Mouse (Mus musculus): ENCODE data around the gene Dnmt3c. TPM values are rescaled to one million over a fixed set of nuclear protein-coding genes. Genes with fewer than 3 reads are reported as not detected.
"Not testable (repeated sequence)": the region's sequence is repeated elsewhere in the genome, so short reads cannot be mapped to it uniquely, and the experiment has no call there.

Dnmt3c gene
- polyA plus RNA-seq (2015; fragmentation: Nextera tagmentation; extraction: Ambion mirVana): 0.06 and 0.07 TPM in 2 replicates

GRCm38 (mm10) chr2:153696352-153696751, at the start of gene Dnmt3c:
TSS of gene Dnmt3c (plus strand) at chr2:153696652.
- Histone ChIP-seq H3K4me3 (no peak within 1 kb of the TSS), H3K4me2 (no peak within 1 kb of the TSS), H3K9me3 (no peaks in the 10 kb centered on the region), H3K27me3 (no peaks in the 10 kb centered on the region), H3K9ac (no peak within 1 kb of the TSS), H3K27ac (no peak within 1 kb of the TSS), H3K36me3 (no peaks in the 10 kb centered on the region), H3K4me1 (no peaks in the 10 kb centered on the region)
- ATAC-seq (ENCODE audit: insufficient number of reproducible peaks, low FRiP score, low TSS enrichment, low read depth): no peak

- H3K9ac ChIP-seq: peak overlapping the region; percentile 66
- peak overlapping the region; percentile 80 for H3K4me2 ChIP-seq
- 0 out of 2 replicates have a peak overlapping the region, but pooled peaks have one; percentile 47 for H3K27ac ChIP-seq
- H3K27me3 ChIP-seq: no peaks in the 10 kb centered on the region
- ATAC-seq (ENCODE audit: insufficient number of reproducible peaks, low FRiP score, low TSS enrichment, low read depth): 0 out of 2 replicates have a peak, but pooled peaks have one; percentile 4
- H3K4me1 ChIP-seq: peaks cover 14% of the 10 kb centered on the region
- no peaks in the 10 kb centered on the region for H3K9me3 ChIP-seq
- WGBS: 22% methylated on average over 14 of the region's 14 CpGs
- peak overlapping the region; percentile 77 for H3K4me3 ChIP-seq
- no peaks in the 10 kb centered on the region for H3K36me3 ChIP-seq
Observed at GRCm38 (mm10) chr2:153648773-153649297, 47.6 kb upstream of the Dnmt3c start.

- H3K27ac ChIP-seq: peak within 1 kb of the TSS; percentile 47; the same call in 1 of the 2 replicates
- peaks cover 14% of the 10 kb centered on the region for H3K4me1 ChIP-seq
- ATAC-seq (ENCODE audit: insufficient number of reproducible peaks, low FRiP score, low TSS enrichment, low read depth): peak; percentile 77
- H3K27me3 ChIP-seq: no peaks in the 10 kb centered on the region
- H3K9ac ChIP-seq: peak within 1 kb of the TSS; percentile 66
- WGBS: under 1% methylated on average over 80 of the region's 93 CpGs
- H3K4me3 ChIP-seq: peak within 1 kb of the TSS; percentile 77
- no peaks in the 10 kb centered on the region for H3K9me3 ChIP-seq
- peak within 1 kb of the TSS; percentile 80 for H3K4me2 ChIP-seq
- no peaks in the 10 kb centered on the region for H3K36me3 ChIP-seq
Observed at GRCm38 (mm10) chr2:153649298-153650013, 47.0 kb upstream of the Dnmt3c start, which contains the start of gene Dnmt3b. TSS of gene Dnmt3b (plus strand) at chr2:153649450.

GRCm38 (mm10) chr2:153650014-153650687, 46.3 kb upstream of the Dnmt3c start:
- H3K4me3 ChIP-seq: peak overlapping the region; percentile 77
- 4% methylated on average over 28 of the region's 28 CpGs for WGBS
- H3K27me3 ChIP-seq: no peaks in the 10 kb centered on the region
- H3K9me3 ChIP-seq: no peaks in the 10 kb centered on the region
- ATAC-seq (ENCODE audit: insufficient number of reproducible peaks, low FRiP score, low TSS enrichment, low read depth): peak; percentile 17; the same call in 1 of the 2 replicates
- no peak overlapping the region for H3K27ac ChIP-seq
- H3K4me2 ChIP-seq: peak overlapping the region; percentile 80
- H3K4me1 ChIP-seq: peaks cover 14% of the 10 kb centered on the region
- peak overlapping the region; percentile 66 for H3K9ac ChIP-seq
- H3K36me3 ChIP-seq: no peaks in the 10 kb centered on the region

- Histone ChIP-seq H3K36me3 (no peaks in the 10 kb centered on the region), H3K4me3 (no peak overlapping the region), H3K27me3 (no peaks in the 10 kb centered on the region), H3K9ac (no peak overlapping the region), H3K9me3 (no peaks in the 10 kb centered on the region), H3K27ac (no peak overlapping the region), H3K4me1 (peaks cover 14% of the 10 kb centered on the region), H3K4me2 (no peak overlapping the region)
- WGBS: 41% methylated on average over 3 of the region's 3 CpGs
- no peak for ATAC-seq (ENCODE audit: insufficient number of reproducible peaks, low FRiP score, low TSS enrichment, low read depth)
Observed at GRCm38 (mm10) chr2:153651681-153652080, 44.8 kb upstream of the Dnmt3c start.

- not testable (repeated sequence) for H3K4me1 ChIP-seq; ATAC-seq (ENCODE audit: insufficient number of reproducible peaks, low FRiP score, low TSS enrichment, low read depth)
- 81% methylated on average over 8 of the region's 8 CpGs for WGBS
Observed at GRCm38 (mm10) chr2:153657659-153658058, 38.8 kb upstream of the Dnmt3c start.

GRCm38 (mm10) chr2:153660616-153661015, 35.8 kb upstream of the Dnmt3c start:
- peaks cover 18% of the 10 kb centered on the region for H3K36me3 ChIP-seq
- no peak overlapping the region for H3K9ac ChIP-seq
- no peaks in the 10 kb centered on the region for H3K9me3 ChIP-seq
- no peak overlapping the region for H3K27ac ChIP-seq
- H3K4me3 ChIP-seq: no peak overlapping the region
- ATAC-seq (ENCODE audit: insufficient number of reproducible peaks, low FRiP score, low TSS enrichment, low read depth): no peak
- no peaks in the 10 kb centered on the region for H3K4me1 ChIP-seq
- no peaks in the 10 kb centered on the region for H3K27me3 ChIP-seq
- H3K4me2 ChIP-seq: no peak overlapping the region
- WGBS: 37% methylated on average over 3 of the region's 3 CpGs

More at GRCm38 (mm10) chr2:153657659-153658058, 38.8 kb upstream of the Dnmt3c start:
- not testable (repeated sequence) for H3K27me3 ChIP-seq, H3K4me3 ChIP-seq, H3K4me2 ChIP-seq, H3K9ac ChIP-seq, H3K27ac ChIP-seq, H3K9me3 ChIP-seq
- H3K36me3 ChIP-seq: peaks cover 13% of the 10 kb centered on the region; the same call in 1 of the 2 replicates

GRCm38 (mm10) chr2:153665401-153665800, 31.1 kb upstream of the Dnmt3c start:
- no peak for ATAC-seq (ENCODE audit: insufficient number of reproducible peaks, low FRiP score, low TSS enrichment, low read depth)
- Histone ChIP-seq H3K9ac (no peak overlapping the region), H3K27me3 (no peaks in the 10 kb centered on the region), H3K27ac (no peak overlapping the region), H3K36me3 (peaks cover 30% of the 10 kb centered on the region), H3K4me2 (no peak overlapping the region), H3K9me3 (no peaks in the 10 kb centered on the region), H3K4me3 (no peak overlapping the region), H3K4me1 (no peaks in the 10 kb centered on the region)
- WGBS: 86% methylated on average over 7 of the region's 7 CpGs

- Histone ChIP-seq H3K36me3 (peaks cover 24% of the 10 kb centered on the region), H3K9ac (no peak overlapping the region), H3K4me3 (no peak overlapping the region), H3K4me1 (no peaks in the 10 kb centered on the region), H3K9me3 (no peaks in the 10 kb centered on the region), H3K27me3 (no peaks in the 10 kb centered on the region), H3K27ac (no peak overlapping the region), H3K4me2 (no peak overlapping the region)
- no peak for ATAC-seq (ENCODE audit: insufficient number of reproducible peaks, low FRiP score, low TSS enrichment, low read depth)
- WGBS: 69% methylated on average over 7 of the region's 7 CpGs
Observed at GRCm38 (mm10) chr2:153668754-153669376, 27.6 kb upstream of the Dnmt3c start.

GRCm38 (mm10) chr2:153670111-153670510, 26.3 kb upstream of the Dnmt3c start:
- peaks cover 24% of the 10 kb centered on the region for H3K36me3 ChIP-seq
- no peaks in the 10 kb centered on the region for H3K4me1 ChIP-seq
- no peak overlapping the region for H3K9ac ChIP-seq
- no peak overlapping the region for H3K4me3 ChIP-seq
- no peaks in the 10 kb centered on the region for H3K27me3 ChIP-seq
- ATAC-seq (ENCODE audit: insufficient number of reproducible peaks, low FRiP score, low TSS enrichment, low read depth): no peak
- no peak overlapping the region for H3K4me2 ChIP-seq
- H3K9me3 ChIP-seq: no peaks in the 10 kb centered on the region
- 65% methylated on average over 5 of the region's 5 CpGs for WGBS
- no peak overlapping the region for H3K27ac ChIP-seq

- Histone ChIP-seq H3K27me3 (no peaks in the 10 kb centered on the region), H3K9me3 (no peaks in the 10 kb centered on the region), H3K36me3 (peaks cover 23% of the 10 kb centered on the region), H3K4me3 (no peak overlapping the region), H3K27ac (no peak overlapping the region), H3K9ac (no peak overlapping the region), H3K4me1 (no peaks in the 10 kb centered on the region), H3K4me2 (no peak overlapping the region)
- WGBS: 93% methylated on average over 2 of the region's 2 CpGs
- no peak for ATAC-seq (ENCODE audit: insufficient number of reproducible peaks, low FRiP score, low TSS enrichment, low read depth)
Observed at GRCm38 (mm10) chr2:153672619-153673018, 23.8 kb upstream of the Dnmt3c start.

Data from limb, embryonic 15.5 days (tissue).